Mouse (Mus musculus) fat pad, adult 2 months (tissue): ENCODE data around the gene Ckm.

Experiments used
- DNase-seq: peaks from one replicate; pipeline ENCODE4 v3.0.0-alpha.2; 2011; ENCODE audit warnings: low read depth, low spot score; ENCODE audit errors: extremely low read depth

Gene Ckm

DNA sequence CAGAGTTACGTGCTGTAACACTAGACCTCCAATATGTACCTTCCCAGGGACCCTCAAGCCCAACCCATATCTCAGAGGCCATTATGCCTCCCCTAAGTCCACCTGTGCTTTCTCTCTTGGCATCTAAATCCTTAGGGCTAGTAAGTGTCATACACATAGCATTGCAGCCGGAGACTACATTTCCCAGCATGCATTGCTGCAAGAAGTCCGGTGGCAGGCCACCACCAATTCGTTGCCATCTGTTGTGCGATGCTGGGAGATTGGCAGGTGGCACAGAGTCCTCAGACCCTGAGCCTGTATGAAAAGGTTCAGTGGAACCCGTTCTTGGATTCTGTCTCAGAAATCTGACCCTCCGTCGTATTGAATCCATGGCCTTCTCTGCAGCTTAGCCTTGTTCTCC, 25.1 kb downstream of the Ckm start:
- DNase-seq = no peak

DNA sequence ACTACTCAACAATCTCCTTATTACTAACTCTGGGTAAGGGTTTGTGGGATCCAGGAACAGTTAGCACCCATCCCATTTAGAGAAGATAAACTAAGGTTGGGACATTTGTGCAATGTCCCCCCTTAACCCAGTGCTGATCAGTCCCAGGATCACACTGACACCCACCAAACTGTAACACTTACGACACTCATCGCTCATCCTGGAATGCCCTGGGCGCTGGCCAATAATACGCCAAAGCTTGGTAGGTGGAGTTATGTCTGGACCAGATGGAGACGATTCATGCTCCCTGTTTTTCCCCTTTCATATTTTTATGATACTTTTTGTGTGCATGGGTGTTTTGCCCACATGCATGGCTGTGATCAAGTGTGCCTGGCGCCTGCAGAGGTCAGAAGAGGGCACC, 25.8 kb downstream of the Ckm start:
- no peak for DNase-seq

DNA sequence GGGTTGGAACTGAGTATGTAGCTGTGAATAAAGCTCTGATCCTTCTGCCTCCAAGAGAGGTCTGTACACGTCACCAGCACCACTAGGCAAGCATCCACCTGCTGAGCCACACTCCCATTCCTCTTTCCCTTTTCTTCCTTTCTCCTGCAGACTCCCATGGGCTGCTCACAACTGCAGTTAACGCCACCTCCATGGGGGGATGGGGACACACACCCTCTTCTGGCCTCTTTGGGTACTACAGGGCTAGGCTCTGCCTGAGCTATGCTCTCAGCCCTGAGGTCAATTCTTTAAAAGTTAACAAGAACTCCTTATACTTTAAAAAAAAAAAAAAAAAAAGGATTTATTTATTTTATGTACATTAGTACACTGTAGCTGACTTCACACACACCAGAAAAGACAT, 27.9 kb downstream of the Ckm start:
- DNase-seq = no peak

DNA sequence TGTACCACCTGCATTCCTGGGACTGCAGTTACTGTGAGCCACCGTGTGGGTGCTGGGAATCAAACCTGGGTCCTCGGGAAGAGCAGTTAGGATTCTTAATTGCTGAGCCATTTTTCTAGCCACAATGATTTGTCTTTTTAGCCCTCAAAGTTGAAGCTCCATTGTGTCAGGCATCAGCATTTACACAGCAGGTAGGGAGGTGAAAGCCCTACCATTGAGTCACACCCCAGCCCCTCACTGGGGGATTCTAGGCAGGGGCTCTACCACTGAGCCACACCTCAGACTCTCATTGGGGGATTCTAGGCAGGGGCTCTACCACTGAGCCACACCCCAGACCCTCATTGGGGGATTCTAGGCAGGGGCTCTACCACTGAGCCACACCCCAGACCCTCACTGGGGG, 31.7 kb downstream of the Ckm start:
- DNase-seq = no peak

DNA sequence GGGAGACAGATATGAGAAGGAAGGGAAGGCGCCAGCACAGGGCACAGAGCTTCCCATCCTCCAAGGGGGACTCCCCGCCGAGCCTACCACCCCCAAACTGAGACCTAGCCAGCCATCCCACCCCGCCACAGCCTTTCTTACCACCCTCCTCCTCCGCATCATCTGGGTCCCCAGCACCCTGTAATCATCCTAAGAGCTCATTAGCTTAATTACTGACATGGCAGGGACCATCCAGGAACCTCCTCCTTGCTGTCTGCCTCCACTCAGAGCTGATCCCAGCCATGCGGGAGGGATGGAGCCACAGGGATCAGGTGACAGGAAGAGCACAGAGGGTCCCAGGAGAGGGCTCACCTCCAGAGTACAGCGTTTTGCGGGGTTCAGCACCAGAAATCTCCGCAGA, 32.5 kb downstream of the Ckm start:
- DNase-seq = no peak

DNA sequence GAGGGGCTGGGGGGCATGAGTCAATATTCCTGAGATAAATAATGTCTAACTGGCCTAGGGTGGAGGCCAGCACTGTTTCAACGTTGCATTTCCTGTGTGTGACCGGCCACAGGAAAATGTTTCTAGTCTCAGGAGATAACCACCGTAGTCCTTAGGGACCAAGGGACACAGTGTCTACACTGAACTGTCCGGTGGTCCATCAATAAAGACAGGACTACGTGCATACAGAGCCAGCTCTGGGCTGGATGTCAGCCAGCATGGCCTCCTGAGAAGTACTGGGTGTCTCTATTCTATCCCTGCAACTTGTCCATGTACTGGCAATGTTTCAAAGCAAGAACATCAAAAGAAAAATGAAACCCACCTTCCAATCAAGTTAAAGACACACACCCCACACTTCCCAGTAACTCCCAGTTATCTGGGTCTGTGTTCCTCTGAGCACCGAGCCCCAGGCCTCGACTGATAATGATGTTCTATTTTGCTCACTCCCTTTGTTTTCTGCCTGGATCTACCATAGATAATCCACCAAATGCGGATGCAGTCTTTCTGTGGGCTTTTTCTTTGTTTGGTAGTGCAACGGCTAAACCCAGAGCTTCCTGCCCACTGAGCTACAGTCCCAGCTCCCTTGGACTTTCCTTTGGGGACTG, 37.0 kb downstream of the Ckm start:
- no peak for DNase-seq

DNA sequence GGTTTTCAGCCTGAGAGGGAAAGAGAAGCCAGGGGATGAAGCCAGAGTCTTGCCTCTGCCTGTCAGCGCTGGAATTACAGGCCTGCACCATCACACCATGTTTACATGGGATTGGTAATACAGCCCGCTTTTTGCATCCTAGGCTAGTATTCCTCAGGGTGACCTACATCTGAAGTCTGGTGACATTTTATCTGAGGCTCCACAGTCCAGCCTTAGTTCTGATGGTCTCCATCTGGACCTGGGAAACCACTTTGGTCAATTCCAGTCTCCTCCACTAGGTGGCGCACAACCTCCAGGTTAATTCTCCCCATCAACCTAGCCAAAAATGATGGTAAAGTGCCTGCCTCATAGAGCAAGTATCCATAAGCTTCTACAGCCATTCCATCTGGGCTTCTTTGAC, 38.8 kb downstream of the Ckm start:
- no peak for DNase-seq

DNA sequence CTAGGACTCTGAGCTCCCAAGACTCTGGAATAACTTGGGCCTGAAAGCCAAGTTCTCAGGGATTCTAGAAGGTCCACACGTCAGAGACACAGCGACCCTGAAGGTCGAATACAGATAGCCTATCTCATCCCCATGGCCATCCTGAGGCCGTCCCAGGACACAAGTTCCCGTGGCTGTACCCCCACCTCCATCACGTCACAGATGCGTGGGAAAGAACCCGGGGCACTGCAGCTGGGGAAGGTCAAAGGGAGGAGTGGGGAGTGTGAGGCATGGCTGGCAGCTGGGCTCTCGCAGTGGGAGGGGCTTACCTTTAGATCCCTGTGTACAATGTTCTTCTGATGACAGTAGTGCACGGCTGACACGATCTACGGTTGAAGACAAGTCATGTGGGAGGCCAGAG, 40.2 kb downstream of the Ckm start:
- no peak for DNase-seq

DNA sequence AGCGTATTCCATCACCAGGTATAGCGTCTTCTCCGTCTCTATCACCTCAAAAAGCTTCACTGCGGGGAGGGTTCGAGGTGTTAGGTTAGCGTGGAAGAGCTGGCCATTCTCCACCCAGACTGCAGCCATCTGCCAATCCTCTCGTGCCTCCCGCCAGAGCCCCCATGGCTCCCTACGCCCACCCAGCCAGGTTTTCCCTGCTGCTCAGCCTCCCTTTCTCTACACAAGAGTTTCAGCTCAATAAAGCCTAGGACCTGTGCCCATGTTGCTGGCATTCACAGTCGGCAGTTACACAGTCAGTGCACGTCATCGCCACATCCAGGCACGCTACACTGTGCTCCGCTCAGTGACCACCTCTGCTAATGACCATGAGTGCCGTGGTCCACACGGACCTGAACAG, 43.1 kb downstream of the Ckm start:
- DNase-seq = no peak

DNA sequence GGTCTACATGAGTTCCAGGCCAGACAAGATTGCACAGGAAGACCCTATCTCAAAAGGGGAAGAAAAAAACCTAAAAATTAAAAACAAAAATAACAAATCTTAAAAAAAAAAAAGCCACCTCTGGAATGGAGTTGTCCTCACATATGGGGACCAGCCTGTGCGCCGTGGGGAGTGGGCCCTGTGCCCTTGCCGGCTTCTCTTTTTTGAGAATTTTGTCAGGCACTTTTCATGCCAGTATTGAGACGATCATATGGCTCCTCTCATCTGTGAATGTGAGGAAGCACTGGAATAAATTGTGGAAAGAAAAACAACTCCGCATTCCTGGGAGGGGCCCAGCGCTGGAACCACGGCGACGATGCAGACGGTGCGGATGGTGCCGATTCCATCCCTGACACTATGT, 44.6 kb downstream of the Ckm start:
- DNase-seq = no peak

DNA sequence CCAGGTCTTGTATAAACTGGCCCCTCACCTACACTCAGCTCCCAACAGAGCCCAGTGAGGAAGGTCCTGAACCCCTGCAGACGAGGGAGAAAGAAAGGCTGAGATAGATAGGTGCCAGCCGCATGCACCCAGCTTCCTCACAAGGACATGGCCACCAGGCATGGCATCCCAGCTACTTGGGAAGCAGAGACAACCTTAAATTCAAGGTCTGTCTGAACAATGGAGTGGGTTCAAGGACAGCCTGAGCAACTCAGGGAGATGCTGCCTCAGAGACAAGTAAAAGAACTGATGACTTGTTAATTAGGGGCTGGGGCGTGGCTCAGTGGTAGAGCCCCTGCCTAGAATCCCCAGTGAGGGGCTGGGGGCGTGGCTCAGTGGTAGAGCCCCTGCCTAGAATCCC, 50.6 kb downstream of the Ckm start:
- no peak for DNase-seq

DNA sequence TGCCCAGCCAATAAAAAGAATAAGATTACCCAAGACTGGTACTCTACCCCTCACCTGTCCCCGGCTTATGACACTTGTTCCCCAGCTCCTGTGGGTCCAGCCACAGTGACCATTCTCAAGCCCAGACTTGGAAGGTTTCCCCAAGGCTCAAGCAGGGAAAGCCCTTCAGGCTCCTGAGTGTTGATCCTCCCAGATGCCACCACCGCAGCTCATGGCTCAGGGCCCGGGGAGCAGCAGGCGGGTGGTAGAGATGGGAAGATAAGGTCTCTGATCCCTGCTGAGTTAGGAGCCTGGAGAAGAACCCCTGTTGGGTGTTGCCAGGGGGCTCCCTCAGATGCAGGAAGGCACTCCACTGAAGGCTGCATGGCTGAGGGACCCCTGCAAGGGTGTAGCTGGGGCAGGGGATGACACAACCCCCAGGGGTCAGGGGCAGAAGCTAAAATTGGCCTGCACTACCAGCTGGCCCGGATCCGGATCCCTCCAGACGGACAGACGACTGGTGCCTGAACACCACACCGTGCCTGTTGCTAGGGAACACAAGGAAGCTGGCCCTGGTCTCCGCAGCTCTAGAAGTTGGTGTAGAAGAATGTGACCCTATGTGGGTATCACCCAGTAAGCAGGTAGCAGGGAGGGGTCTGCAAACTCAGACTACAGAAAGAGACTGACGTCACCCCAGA, 51.4 kb downstream of the Ckm start:
- no peak for DNase-seq

DNA sequence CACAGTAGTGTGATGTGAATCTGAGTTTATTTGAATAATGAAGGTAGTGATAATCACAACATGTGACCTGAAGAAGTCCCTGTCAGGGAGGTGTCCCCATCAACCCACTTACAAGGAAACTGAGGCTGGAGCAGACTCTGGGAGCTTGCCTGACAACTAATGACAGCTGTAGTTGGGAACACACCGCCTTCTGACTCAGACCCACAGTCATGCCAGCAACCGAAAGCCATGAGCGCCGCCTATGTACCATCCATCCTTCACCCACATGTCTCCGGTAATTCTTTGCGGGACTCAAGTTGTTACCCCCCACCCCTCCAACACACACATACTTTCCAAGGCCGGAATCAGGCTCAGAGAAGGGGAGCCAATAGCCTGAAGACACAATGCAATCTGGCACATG, 52.1 kb downstream of the Ckm start:
- DNase-seq = no peak

DNA sequence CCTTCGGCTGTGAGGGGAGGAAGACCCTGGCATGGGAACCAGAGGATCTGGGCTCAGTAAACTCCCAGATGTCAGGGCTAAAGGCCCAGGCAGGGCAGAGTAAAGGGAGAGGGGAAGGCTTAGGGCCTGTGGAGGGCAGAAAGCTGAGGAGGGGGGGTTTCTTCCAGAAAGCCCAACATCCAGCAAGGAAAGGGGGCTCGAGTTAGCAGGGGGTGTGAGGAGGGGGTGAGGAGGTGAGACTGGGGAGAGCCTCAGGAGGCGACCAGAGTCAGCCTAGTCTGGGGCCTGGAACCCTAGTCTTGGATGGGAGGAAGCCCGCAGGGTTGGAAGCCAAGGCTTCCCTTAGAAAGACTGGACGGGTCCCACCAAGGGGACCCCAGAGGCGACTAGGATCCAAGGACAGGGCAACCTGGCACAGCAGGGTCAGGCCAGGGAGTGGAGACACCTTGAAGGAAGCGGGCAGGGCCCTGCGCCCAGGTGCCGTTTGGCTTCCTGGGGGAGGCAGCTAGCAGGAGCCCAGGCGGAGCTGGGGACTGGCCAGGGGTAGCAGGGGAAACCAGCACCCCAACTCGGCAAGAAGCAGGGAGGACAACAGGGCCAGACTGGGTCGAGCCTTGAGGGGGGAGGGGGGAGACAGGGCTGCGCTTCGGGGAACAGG, 53.0 kb downstream of the Ckm start:
- no peak for DNase-seq

DNA sequence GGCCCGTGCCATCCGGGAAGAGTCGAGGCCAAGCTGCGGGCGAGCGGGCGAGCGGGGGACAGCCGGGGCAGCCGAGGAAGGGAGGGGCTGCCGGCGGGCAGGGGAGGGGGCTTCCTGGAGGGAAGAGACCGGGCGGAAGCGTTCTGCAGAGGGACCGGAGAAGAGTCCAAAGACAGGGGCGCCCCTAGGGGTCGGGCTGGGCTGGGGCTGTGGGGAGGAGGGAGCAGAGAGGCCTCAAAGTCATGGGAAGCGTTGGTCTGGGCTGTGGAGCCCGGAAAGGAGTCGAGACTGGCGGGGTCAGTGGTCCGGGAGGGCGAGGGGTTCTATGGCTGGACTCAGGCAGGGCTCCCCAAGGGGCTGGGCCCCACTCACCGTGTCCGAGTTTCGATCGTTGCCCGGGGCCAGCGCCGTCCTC, 53.5 kb downstream of the Ckm start:
- DNase-seq = no peak

DNA sequence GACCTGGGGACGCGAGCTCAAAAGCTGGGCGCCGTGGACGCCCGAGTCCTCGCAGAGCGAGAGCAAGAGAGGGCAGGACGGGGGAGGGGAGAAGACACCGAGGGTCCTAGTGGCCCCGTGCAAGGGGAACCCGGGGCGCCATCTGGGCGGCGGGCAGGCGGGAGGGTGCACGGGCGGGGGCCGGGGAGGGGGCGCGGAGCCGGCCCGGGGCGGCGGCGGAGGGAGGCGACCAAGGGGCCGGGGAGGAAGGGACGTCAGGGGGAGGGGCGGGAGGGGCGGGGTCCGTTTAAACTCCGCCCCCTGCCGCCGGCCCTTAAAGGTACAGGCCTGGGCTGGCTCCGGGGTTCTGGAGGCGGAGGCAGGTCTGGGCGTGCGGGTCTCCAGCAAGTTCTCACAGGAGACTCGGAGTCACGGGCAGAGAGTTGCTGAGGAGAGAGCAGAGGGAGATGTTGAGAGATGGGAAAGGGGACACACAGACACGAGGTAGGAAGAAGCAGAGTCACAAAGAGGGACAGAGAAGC, 54.1 kb downstream of the Ckm start, which contains the start of gene Mark4:
Gene Mark4 (minus strand): TSS at position 231 of the 521 bp plus-strand sequence.
- no peak for DNase-seq

DNA sequence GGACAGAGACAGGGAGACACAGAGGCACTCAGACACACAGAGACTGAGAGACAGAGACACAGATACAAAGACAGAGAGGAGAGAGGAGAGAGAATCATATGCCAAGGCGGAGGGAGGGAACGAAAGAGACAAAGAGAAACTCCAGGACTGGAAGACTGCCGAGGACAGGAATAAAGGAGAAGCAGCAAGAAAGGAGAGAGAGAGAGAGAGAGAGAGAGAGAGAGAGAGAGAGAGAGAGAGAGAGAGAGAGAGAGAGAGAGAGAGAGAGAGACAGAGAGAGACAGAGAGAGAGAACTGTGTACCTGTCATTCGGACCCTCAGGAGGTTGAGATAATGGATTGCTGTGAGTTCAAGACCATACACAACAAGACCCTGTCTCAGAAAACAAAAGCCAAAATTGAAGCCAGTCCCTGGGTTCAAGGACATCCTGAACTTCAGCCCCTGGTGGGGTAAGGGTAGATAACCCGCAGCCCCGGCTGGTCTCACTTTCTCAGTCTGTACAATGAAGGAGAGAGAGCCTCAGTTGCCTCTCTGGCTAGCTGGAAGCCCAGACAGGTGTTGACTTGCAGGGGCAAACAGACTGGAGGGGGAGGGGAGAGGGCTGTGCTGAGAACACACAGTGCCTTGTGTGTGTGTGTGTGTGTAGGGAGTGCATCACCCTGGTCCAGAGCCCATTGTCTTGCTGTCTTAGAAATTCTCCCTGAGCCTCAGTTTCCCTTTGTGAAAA, 54.7 kb downstream of the Ckm start:
- no peak for DNase-seq

DNA sequence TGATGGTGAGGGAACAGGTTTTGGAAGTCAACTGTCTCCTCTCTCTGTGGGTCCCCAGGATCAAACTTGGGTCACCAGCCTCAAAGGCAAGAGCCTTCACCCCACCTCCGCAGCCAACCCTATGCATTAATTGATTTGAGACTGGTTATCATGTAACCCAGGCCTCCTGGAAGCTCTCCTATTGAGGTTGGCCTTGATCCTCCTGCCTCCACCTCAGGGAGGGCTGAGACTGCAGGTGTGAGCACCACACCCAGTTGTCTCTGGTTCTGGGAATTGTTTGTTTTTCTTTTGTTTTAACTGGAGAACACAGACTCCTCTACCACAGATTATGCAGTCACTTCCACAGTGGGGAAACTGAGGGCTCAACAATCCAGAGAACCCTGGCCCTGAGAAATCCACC, 55.9 kb downstream of the Ckm start:
- DNase-seq = no peak

DNA sequence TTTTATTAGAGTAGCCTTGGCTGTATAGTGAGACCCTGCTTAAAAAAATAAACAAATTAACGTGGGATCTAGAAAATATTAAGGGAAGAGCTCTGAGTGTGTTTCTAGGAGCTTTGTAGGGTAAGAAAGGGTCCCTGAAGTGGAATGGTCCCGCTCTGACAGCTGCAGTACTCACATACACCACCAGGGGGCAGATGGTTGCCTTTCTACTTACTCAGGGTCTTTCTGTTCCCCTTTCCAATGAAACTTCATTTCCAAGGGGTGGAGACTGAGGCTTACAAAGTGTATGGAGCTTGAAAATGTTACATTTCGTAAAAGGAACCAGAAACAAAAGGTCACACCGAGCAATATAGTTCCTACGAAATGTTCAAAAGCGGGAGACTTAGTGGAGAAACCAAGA, 56.9 kb downstream of the Ckm start:
- no peak for DNase-seq

DNA sequence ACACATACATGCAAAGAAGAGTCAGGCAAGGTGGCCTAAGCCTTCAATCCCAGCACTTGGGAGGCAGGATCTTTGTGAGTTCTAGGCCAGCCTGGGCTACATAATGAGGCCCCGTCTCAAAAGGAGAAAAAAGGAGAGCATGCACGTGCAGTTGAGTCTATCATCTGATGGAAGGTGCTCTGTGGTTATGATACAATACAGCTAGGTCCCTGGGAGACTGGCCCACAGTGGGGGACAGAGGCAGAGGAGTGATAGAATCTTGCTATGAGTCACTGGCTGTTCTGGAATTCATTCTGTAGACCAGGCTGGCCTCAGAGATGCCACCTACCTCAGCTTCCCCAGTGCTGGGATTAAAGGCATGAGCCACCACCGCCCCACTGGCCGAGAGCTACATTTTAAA, 57.9 kb downstream of the Ckm start:
- DNase-seq = no peak

DNA sequence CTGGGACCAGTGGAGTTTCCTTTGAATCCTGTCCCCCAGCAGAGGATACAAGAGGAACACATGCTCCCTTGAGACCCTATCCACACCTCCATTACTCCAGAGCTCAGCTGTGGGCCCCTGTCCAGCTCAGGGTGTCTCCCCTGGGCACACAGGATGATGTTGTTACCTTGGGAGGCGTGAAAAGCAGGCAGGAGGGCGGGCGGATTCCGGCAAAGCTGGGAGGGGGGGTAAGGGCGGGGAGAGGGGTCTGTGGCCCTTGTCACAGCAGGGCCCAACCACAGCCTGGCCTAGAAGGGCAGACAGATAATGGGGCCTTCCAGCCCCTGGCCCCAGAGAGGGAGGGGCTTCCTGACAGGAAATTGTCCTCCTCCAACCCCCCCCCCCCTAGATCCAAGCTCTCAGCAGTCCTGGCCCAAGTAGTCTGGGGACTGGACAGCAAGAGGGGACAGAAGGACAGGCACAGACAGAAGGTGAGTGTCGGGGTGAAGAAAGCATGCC, 58.4 kb downstream of the Ckm start, which contains the start of gene Exoc3l2:
Gene Exoc3l2 (plus strand): TSS at position 448 of the 498 bp plus-strand sequence.
- no peak for DNase-seq
